Mouse (Mus musculus): ENCODE measurements around the gene Stag3. TPM values are rescaled to one million over a fixed set of nuclear protein-coding genes. Genes with fewer than 3 reads are reported as not detected.

Gene Stag3
- polyA plus RNA-seq, 1 experiment from 2014 or later: 6.3 TPM

GRCm38 (mm10) chr5:138341661-138342060 lies 61.6 kb downstream of the Stag3 start, which contains the start of gene Pvrig:
TSS of gene Pvrig (plus strand) at chr5:138341961.
- no peak within 1 kb of the TSS for H3K4me2 ChIP-seq
- no peak for TF ChIP-seq CTCF (IDR thresholded peaks at IDR 0.05; ENCODE audit: low read depth)
- no peak for DNase-seq
- WGBS: 81% methylated on average over 2 of the region's 2 CpGs
- H3K9ac ChIP-seq: no peak within 1 kb of the TSS
- H3K4me3 ChIP-seq (ENCODE audit: low read depth, low read length): no peak within 1 kb of the TSS
- H3K9me3 ChIP-seq (ENCODE audit: low read depth, low read length): no peaks in the 10 kb centered on the region
- no peaks in the 10 kb centered on the region for H3K36me3 ChIP-seq (ENCODE audit: insufficient read depth)
- ATAC-seq (ENCODE audit: insufficient read depth): no peak
- H3K27me3 ChIP-seq (ENCODE audit: insufficient read depth, low read length): no peaks in the 10 kb centered on the region
- H3K4me1 ChIP-seq (ENCODE audit: insufficient read depth): no peaks in the 10 kb centered on the region
- no peak within 1 kb of the TSS for H3K27ac ChIP-seq (ENCODE audit: low read depth)

GRCm38 (mm10) chr5:138343216-138343615 lies 63.2 kb downstream of the Stag3 start:
- Histone ChIP-seq H3K4me3 (ENCODE audit: low read depth, low read length) (no peak overlapping the region), H3K4me2 (no peak overlapping the region), H3K36me3 (ENCODE audit: insufficient read depth) (no peaks in the 10 kb centered on the region), H3K9me3 (ENCODE audit: low read depth, low read length) (no peaks in the 10 kb centered on the region), H3K27ac (ENCODE audit: low read depth) (no peak overlapping the region), H3K9ac (no peak overlapping the region), H3K4me1 (ENCODE audit: insufficient read depth) (no peaks in the 10 kb centered on the region), H3K27me3 (ENCODE audit: insufficient read depth, low read length) (no peaks in the 10 kb centered on the region)
- 82% methylated on average over 3 of the region's 3 CpGs for WGBS
- ATAC-seq (ENCODE audit: insufficient read depth) (no peak), DNase-seq (no peak)
- no peak for TF ChIP-seq CTCF (IDR thresholded peaks at IDR 0.05; ENCODE audit: low read depth)

Other genes with a start within 250 kb of the Stag3 start
- not detected in 2 replicates for gene Smok3c, start 227.0 kb upstream of the Stag3 start, polyA plus RNA-seq (2014; fragmentation: Nextera tagmentation; extraction: Ambion mirVana)
- 24.5 and 27.2 TPM in 2 replicates for gene Zkscan1, start 195.2 kb upstream of the Stag3 start, polyA plus RNA-seq (2014; fragmentation: Nextera tagmentation; extraction: Ambion mirVana)
- 63.0 and 64.9 TPM in 2 replicates for gene Zscan21, start 163.3 kb upstream of the Stag3 start, polyA plus RNA-seq (2014; fragmentation: Nextera tagmentation; extraction: Ambion mirVana)
- 16.6 and 18.1 TPM in 2 replicates for gene Zfp113, start 124.5 kb upstream of the Stag3 start, polyA plus RNA-seq (2014; fragmentation: Nextera tagmentation; extraction: Ambion mirVana)
- gene Cops6, start 119.2 kb upstream of the Stag3 start, polyA plus RNA-seq (2014; fragmentation: Nextera tagmentation; extraction: Ambion mirVana): 256 and 259 TPM in 2 replicates
- 19.2 and 20.6 TPM in 2 replicates for gene Ap4m1, start 108.2 kb upstream of the Stag3 start, polyA plus RNA-seq (2014; fragmentation: Nextera tagmentation; extraction: Ambion mirVana)
- gene Mcm7, start 107.8 kb upstream of the Stag3 start, polyA plus RNA-seq (2014; fragmentation: Nextera tagmentation; extraction: Ambion mirVana): 225 and 233 TPM in 2 replicates
- 95.6 and 97.6 TPM in 2 replicates for gene Taf6, start 92.8 kb upstream of the Stag3 start, polyA plus RNA-seq (2014; fragmentation: Nextera tagmentation; extraction: Ambion mirVana)
- 55.5 and 59.0 TPM in 2 replicates for gene Cnpy4, start 92.8 kb upstream of the Stag3 start, polyA plus RNA-seq (2014; fragmentation: Nextera tagmentation; extraction: Ambion mirVana)
- gene Mblac1, start 85.9 kb upstream of the Stag3 start, polyA plus RNA-seq (2014; fragmentation: Nextera tagmentation; extraction: Ambion mirVana): 7.3 and 7.9 TPM in 2 replicates
- gene Nxpe5, start 54.3 kb upstream of the Stag3 start, polyA plus RNA-seq (2014; fragmentation: Nextera tagmentation; extraction: Ambion mirVana): not detected in 2 replicates
- gene Lamtor4, start 24.8 kb upstream of the Stag3 start, polyA plus RNA-seq (2014; fragmentation: Nextera tagmentation; extraction: Ambion mirVana): 44.2 and 46.0 TPM in 2 replicates
- 5.5 and 6.6 TPM in 2 replicates for gene BC037034, start 16.2 kb upstream of the Stag3 start, polyA plus RNA-seq (2014; fragmentation: Nextera tagmentation; extraction: Ambion mirVana)
- gene Gal3st4, start 7.4 kb upstream of the Stag3 start, polyA plus RNA-seq (2014; fragmentation: Nextera tagmentation; extraction: Ambion mirVana): 0.78 and 1.6 TPM in 2 replicates
- 0.12 TPM in 1 of 2 replicates, not detected in the other for gene Gm43720, start 282 bp upstream of the Stag3 start, polyA plus RNA-seq (2014; fragmentation: Nextera tagmentation; extraction: Ambion mirVana)
- gene Gpc2, start 235 bp upstream of the Stag3 start, polyA plus RNA-seq (2014; fragmentation: Nextera tagmentation; extraction: Ambion mirVana): 4.3 and 4.7 TPM in 2 replicates
- 0.17 TPM in 1 of 2 replicates, not detected in the other for gene Pvrig, start 61.7 kb downstream of the Stag3 start, polyA plus RNA-seq (2014; fragmentation: Nextera tagmentation; extraction: Ambion mirVana)
- gene Zfp157, start 161.2 kb downstream of the Stag3 start, polyA plus RNA-seq (2014; fragmentation: Nextera tagmentation; extraction: Ambion mirVana): 35.5 and 41.9 TPM in 2 replicates

Measured in lung, embryonic 14.5 days (tissue).